Mouse (Mus musculus): Measurements from ENCODE around the gene Aif1.

The Aif1 gene

DNA sequence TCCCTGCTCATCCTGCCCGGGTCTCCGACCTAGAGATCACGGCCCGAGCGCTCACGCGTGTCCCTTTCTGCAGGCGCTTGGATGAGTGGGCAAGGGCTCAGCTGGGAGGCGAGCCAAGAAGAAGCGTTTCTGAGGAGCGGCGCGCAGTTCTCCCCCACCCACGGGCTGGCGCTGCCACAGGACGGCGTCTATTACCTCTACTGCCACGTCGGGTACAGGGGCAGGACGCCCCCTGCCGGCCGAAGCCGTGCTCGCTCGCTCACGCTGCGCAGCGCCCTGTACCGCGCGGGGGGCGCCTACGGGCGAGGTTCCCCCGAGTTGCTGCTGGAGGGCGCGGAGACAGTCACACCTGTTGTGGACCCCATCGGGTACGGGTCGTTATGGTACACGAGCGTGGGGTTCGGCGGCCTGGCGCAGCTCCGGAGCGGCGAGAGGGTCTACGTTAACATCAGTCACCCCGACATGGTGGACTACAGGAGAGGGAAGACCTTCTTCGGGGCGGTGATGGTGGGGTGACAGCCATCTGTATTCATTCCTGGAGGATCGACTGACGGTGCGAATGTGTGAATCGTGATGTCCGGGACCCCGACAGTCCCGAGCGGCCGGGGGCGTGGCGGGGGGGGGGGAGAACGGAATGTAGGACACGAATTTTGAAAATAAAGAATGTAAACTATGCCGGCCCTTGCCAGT is 19.9 kb upstream of the Aif1 start:
- peak; percentile 92 to 93 for DNase-seq (ENCODE audit: low read depth in 2 of 2, low spot score in 2 of 2)

GRCm38 (mm10) chr17:35194844-35195630 is 19.2 kb upstream of the Aif1 start:
- DNase-seq (ENCODE audit: low read depth in 2 of 2, low spot score in 2 of 2), result no peak

GRCm38 (mm10) chr17:35193881-35194843 is 18.3 kb upstream of the Aif1 start, which contains the start of gene Ltb:
Gene Ltb (plus strand): TSS chr17:35194439.
- peak; percentile 56 to 71 for DNase-seq (ENCODE audit: low read depth in 2 of 2, low spot score in 2 of 2)

GRCm38 (mm10) chr17:35192924-35193323 is 17.1 kb upstream of the Aif1 start:
- DNase-seq (ENCODE audit: low read depth in 2 of 2, low spot score in 2 of 2), result no peak

DNA sequence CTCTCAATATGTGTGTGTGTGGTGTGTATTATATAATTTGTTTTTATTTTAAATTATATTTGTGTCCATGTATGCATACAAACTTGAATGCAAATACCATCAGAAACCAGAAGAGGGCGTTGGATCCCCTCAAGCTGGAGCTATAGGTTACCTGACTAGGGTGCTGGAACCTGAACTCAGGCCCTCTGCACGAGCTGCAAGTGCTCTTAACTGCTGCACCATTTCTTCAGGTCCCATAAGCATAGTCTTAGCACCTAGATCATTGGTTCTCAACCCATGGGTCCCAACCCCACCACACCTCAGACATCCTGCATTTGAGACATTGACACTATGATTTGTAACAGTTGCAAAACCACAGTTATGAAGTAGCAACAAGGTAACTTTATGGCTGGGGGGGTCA is 15.9 kb upstream of the Aif1 start:
- DNase-seq (ENCODE audit: low read depth in 2 of 2, low spot score in 2 of 2), result no peak

- DNase-seq (ENCODE audit: low read depth in 2 of 2, low spot score in 2 of 2), result peak; percentile 52 to 58
These were observed 14.2 kb upstream of the Aif1 start for GRCm38 (mm10) chr17:35190096-35190495.

DNA sequence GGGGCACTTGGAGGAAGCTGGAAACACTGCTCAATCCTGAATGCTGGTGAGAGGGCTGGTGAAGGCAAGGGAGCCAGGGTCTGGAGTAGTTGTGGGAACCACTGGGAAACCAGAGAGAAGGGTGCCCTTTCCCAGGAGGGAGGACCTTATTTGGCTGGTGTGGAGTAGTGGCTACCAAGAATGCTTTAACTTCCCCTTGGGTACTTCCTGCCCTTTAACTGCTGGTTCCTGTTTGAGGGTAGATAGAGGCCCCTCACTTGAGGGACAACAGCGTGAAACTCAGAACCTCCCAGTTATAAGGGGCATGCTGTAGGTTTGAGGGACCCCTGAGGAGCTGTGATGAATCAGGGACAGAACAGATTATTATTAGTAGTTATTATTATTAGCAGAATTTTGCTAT is 13.3 kb upstream of the Aif1 start:
- no peak for DNase-seq (ENCODE audit: low read depth in 2 of 2, low spot score in 2 of 2)

- no peak for DNase-seq (ENCODE audit: low read depth in 2 of 2, low spot score in 2 of 2)
These were observed 12.2 kb upstream of the Aif1 start, which contains the start of gene Lst1 for GRCm38 (mm10) chr17:35187959-35188610. Gene Lst1 (minus strand): TSS chr17:35188439.

- DNase-seq (ENCODE audit: low read depth in 2 of 2, low spot score in 2 of 2), result no peak
These were observed 11.5 kb upstream of the Aif1 start for GRCm38 (mm10) chr17:35187345-35187744.

DNA sequence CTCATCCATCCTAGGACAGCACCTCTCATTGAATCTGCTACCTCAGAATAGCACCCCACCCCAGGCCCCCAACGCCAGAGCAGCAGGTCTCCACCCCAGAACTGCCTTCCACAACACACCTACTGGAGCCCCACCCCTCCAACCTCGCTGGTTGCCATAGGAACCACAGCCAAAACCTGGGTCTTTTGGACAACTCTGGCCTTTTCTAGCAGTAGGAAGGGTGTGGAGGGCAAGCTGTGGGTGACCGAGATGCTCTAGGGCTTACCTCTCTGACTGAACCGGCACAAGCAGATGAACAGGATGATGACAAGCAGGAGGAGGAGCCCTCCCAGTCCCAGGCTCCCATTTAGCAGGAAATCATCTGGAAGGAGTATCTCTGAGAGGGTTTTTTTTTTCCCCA is 10.8 kb upstream of the Aif1 start:
- peak in 1 of 2 experiments; percentile 59 for DNase-seq (ENCODE audit: low read depth in 2 of 2, low spot score in 2 of 2)

DNA sequence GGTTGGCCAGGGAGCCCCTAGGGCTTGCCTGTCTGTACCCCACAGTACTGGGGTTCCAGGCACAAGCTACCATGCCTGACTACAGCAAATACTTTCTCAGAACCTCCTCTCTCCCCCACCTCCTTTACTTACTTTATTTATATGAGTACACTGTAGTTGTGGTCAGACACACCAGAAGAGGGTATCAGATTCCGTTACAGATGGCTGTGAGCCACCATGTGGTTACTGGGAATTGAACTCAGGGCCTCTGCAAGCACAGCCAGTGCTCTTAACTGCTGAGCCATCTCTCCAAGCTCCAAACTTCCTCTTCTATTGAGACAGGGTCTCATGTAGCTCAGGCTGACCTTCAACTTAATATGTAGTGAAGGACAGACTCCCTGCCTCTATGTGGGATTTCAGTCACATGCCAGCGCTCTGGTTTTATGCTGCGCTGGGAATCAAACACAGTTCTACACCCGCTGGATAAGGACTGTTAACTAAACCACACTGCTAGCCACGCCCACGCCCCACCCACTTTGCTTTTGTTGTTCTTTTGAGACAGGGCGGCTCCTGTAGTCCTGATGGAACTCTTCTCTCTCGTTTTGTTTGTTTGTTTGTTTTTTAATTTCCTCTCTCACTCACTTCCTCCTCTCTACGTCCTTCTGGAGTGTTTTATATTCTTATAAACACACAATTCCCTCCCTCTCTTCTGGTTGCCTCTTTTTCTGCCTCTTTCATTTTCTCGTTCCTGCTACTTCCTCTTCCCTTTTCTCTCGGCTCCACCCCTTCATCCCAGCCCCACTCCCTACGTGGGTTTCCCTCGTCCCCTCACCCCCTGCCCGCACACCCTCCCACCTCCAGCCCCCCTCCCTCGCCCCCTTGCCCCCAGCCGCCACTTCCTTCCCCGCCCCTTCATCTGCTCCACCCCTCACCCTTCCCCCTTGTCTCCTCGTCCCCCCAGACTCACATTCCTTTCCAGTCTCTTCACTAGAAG is 10.1 kb upstream of the Aif1 start:
- DNase-seq (ENCODE audit: low read depth in 2 of 2, low spot score in 2 of 2), result peak; percentile 51 to 76

DNA sequence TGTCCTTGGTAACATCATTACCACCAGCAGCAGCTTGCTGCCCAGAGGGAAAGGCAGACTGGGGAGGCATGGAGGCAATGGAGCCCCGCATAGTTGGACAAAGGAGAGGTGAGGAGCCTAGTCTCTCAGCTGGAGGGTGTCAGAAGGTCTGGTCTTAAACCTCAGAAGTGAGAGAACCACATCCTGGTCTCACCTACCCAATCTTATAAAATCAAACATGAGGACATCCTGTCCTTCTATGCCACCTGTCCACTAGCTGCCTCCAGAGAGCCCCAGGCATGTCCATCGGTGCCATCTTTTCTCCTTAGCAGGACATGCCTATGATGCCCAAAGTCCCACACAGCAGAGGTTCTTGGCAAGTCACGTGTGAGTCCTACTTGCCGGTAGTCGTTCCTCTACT is 4.2 kb upstream of the Aif1 start:
- no peak for DNase-seq (ENCODE audit: low read depth in 2 of 2, low spot score in 2 of 2)

DNA sequence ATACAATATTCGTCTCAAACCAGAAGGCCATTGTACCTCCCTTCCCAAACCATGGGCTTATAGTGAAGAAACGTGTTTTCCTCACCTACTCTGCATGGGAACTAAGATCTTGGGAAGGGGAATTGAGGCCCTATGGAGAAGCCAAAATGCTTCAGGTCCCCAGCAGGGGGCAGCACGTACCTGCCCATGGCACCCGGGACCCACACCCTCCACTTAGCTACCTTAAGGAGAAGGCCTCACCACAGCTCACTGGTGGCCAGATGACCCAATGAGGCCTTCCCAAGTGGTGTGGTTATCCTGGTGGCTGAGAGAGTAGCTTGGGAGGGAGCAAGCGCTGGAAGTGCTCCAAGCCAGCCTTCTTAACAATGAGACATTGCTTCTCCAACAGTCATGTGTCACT is 2.7 kb upstream of the Aif1 start:
- DNase-seq (ENCODE audit: low read depth in 2 of 2, low spot score in 2 of 2), result peak; percentile 72 to 81

DNA sequence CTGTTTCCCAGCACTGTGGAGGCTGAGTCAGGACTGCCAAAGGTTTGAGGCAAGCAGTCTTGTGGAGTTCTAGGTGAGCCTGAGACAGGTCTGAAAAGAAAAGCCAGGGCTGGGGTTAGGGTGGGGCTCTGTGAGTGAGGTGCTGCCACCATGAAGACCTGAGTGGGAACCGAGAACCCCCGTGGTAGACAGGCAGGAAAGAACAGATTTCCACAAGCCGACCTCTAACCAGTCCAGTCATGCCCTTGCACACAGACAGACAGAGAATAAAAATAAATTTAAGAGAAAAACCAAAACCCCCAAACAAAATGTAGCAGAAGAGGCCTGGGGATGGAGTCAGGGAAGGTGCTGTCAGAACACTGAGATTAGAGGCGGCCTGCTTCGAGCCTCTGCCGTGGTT is 486 bp downstream of the Aif1 start:
- DNase-seq (ENCODE audit: low read depth in 2 of 2, low spot score in 2 of 2), result no peak

GRCm38 (mm10) chr17:35174201-35174977 is 1.5 kb downstream of the Aif1 start:
- no peak for DNase-seq (ENCODE audit: low read depth in 2 of 2, low spot score in 2 of 2)

DNA sequence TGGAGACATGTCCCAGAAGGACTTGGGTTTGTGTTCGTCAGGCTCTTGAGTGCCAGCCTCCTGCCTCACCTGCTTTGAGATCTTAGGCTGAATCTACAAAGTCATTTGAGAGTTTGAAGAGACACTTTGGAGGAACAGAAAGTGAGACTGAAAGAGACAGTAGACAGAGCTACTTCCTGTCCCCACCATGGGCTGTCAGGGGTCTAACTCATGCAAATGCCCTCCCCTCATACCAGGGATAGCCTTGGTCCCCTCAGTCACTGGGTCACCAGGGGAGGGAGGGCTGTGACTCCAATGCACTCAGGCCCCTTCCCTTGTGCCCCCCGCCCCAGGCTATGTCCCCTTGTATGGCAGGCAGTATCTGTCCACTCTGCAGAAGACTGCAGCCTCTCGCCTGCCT is 2.5 kb downstream of the Aif1 start:
- DNase-seq (ENCODE audit: low read depth in 2 of 2, low spot score in 2 of 2), result no peak

- DNase-seq (ENCODE audit: low read depth in 2 of 2, low spot score in 2 of 2), result no peak
These were observed 3.2 kb downstream of the Aif1 start for GRCm38 (mm10) chr17:35172445-35173234.
